ENCODE assay signal across 21 mouse cellular contexts in the genomic region with DNA sequence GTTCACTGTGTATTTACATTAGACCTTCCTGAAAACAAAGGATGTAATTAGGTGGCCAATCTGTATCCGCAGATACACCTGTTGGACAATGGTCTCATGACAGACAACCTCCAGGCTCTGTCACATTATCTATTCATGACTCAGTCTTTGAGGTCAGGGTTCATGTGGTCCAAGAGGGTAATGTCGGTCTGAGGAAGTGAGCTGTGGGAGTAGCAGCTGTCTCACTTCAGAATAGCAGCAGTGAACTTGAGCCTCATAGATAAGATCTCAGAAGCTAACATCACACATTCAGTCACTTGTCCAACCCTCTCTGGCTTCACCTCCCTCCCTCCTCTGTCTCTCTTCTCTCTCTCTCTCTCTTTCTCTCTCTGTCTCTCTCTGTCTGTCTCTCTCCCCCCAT. TPM values are rescaled to one million over a fixed set of nuclear protein-coding genes. Genes with fewer than 3 reads are reported as not detected.
DNase-seq lines count a peak whose midpoint lies in the region; ATAC-seq and TF ChIP-seq lines count a peak whose summit lies in the region.
"Had no signal": no experiment of that assay in that cellular context is flagged by ENCODE, and none has a peak within 500 bp of the region (broad histone marks: within the 10 kb centered on the region; RNA-seq: fewer than 3 reads in every experiment).

No protein-coding gene starts in this region.

- no peaks in the 10 kb centered on the region for H3K36me3 ChIP-seq in C2C12 (ENCODE audit: control insufficient read depth, insufficient read depth)
- H3K36me3 ChIP-seq in CH12.LX (replicated peaks in 1 of 2; ENCODE audit: control insufficient read depth in 1 of 2, insufficient read depth in 1 of 2, low read length in 1 of 2): no peaks in the 10 kb centered on the region
- no peaks in the 10 kb centered on the region for H3K36me3 ChIP-seq in intestine, embryonic 15.5 days
- no peaks in the 10 kb centered on the region for H3K36me3 ChIP-seq in myocyte (ENCODE audit: control insufficient read depth, insufficient read depth)
- H3K36me3 ChIP-seq in hindbrain, embryonic 13.5 days: no peaks in the 10 kb centered on the region
- H3K36me3 ChIP-seq: hindbrain, embryonic 15.5 days; limb, embryonic 13.5 days; liver, embryonic 13.5 days; lung, embryonic 15.5 days; midbrain, embryonic 12.5 days; neural tube, embryonic 13.5 days had no signal

- in situ Hi-C loops in CH12.LX (cut with MboI; ENCODE audit: low pct_ligation_motif_present, low pct_unique_long_range_greater_than_20kb, low sequenced_read_pairs): no loop called here

- no peak overlapping the region for H3K9ac ChIP-seq in CH12.LX (ENCODE audit: insufficient read depth, low read depth)
- H3K9ac ChIP-seq in intestine, embryonic 15.5 days: no peak overlapping the region
- no peak overlapping the region for H3K9ac ChIP-seq in hindbrain, embryonic 13.5 days
- H3K9ac ChIP-seq: forebrain, postnatal 0 days; hindbrain, embryonic 15.5 days; limb, embryonic 13.5 days; liver, embryonic 13.5 days; lung, embryonic 15.5 days; midbrain, embryonic 12.5 days; neural tube, embryonic 13.5 days had no signal

- H3ac ChIP-seq in C2C12 (ENCODE audit: control insufficient read depth, insufficient read length, low read depth) (no peak overlapping the region), myocyte (ENCODE audit: control insufficient read depth, insufficient read length) (no peak overlapping the region)

- H3K4me3 ChIP-seq in C2C12 (ENCODE audit: insufficient read depth, poor library complexity, severe bottlenecking) (no peak overlapping the region), CH12.LX (replicated peaks in 1 of 3; ENCODE audit: low read depth in 2 of 3, low read length in 2 of 3, poor library complexity in 1 of 3) (no peak overlapping the region), myocyte (no peak overlapping the region)
- H3K4me3 ChIP-seq in intestine, embryonic 15.5 days (replicated peaks): no peak overlapping the region
- no peak overlapping the region for H3K4me3 ChIP-seq in hindbrain, embryonic 13.5 days
- H3K4me3 ChIP-seq: hindbrain, embryonic 15.5 days; limb, embryonic 13.5 days; liver, embryonic 13.5 days; lung, embryonic 15.5 days; midbrain, embryonic 12.5 days; neural tube, embryonic 13.5 days had no signal

- peaks cover 3 to 23% of the 10 kb centered on the region in 2 experiments; a peak in 3 of 4 replicates for H3K4me1 ChIP-seq in CH12.LX (ENCODE audit: control insufficient read depth in 1 of 2, insufficient read depth in 2 of 2)
- peaks cover 16% of the 10 kb centered on the region for H3K4me1 ChIP-seq in intestine, embryonic 15.5 days (replicated peaks)
- peaks cover 12% of the 10 kb centered on the region for H3K4me1 ChIP-seq in hindbrain, embryonic 13.5 days (replicated peaks)

- no peaks in the 10 kb centered on the region for H3K9me3 ChIP-seq in CH12.LX (replicated peaks; ENCODE audit: low read length)
- H3K9me3 ChIP-seq in intestine, embryonic 15.5 days: no peaks in the 10 kb centered on the region
- no peaks in the 10 kb centered on the region for H3K9me3 ChIP-seq in hindbrain, embryonic 13.5 days
- H3K9me3 ChIP-seq: hindbrain, embryonic 15.5 days; limb, embryonic 13.5 days; liver, embryonic 13.5 days; lung, embryonic 15.5 days; midbrain, embryonic 12.5 days; neural tube, embryonic 13.5 days had no signal

- no peak for TF ChIP-seq CTCF in C2C12 (IDR thresholded peaks at IDR 0.05; ENCODE audit: control insufficient read depth, insufficient read depth, insufficient read length)
- TF ChIP-seq CTCF in CH12.LX (conservative IDR thresholded peaks at IDR 0.05 in 1 of 2, IDR thresholded peaks at IDR 0.05 in 1 of 2; ENCODE audit: low read depth in 2 of 2, low read length in 2 of 2): no peak

- H3K4me2 ChIP-seq in CH12.LX (ENCODE audit: insufficient read depth, low read depth, poor library complexity, severe bottlenecking) (no peak overlapping the region), myocyte (ENCODE audit: low read depth) (peak overlapping the region; percentile 21)
- H3K4me2 ChIP-seq in intestine, embryonic 15.5 days (replicated peaks): no peak overlapping the region
- no peak overlapping the region for H3K4me2 ChIP-seq in hindbrain, embryonic 13.5 days
- H3K4me2 ChIP-seq: hindbrain, embryonic 15.5 days; limb, embryonic 13.5 days; liver, embryonic 13.5 days; lung, embryonic 15.5 days; midbrain, embryonic 12.5 days; neural tube, embryonic 13.5 days had no signal

- TF ChIP-seq POLR2A in CH12.LX (IDR thresholded peaks at IDR 0.05; ENCODE audit: low read depth, low read length) (no peak), myocyte (IDR thresholded peaks at IDR 0.05; ENCODE audit: insufficient read length, low read depth) (no peak)

- H3K27ac ChIP-seq in CH12.LX (ENCODE audit: insufficient read depth, low read depth): no peak overlapping the region
- no peak overlapping the region for H3K27ac ChIP-seq in intestine, embryonic 15.5 days
- H3K27ac ChIP-seq in hindbrain, embryonic 13.5 days: no peak overlapping the region
- H3K27ac ChIP-seq: hindbrain, embryonic 15.5 days; limb, embryonic 13.5 days; liver, embryonic 13.5 days; lung, embryonic 15.5 days; midbrain, embryonic 12.5 days; neural tube, embryonic 13.5 days had no signal

- WGBS in intestine, embryonic 15.5 days: 29% methylated on average over 2 of the region's 2 CpGs
- 29% methylated on average over 2 of the region's 2 CpGs for WGBS in hindbrain, embryonic 13.5 days

- DNase-seq in CH12.LX (ENCODE audit: extremely low read depth): peak; percentile 53
- no peak for DNase-seq in retina, postnatal 1 day
- DNase-seq in heart, adult 8-10 months (ENCODE audit: low spot score): no peak
- DNase-seq: adrenal gland, postnatal 10 days; cerebellum, adult 9-10 months; forebrain, postnatal 0 days; heart, postnatal 36 days; kidney, adult 9 months; liver, embryonic 13.5 days; lung, postnatal 4 days; thymus, postnatal 25 days had no signal

- no peaks in the 10 kb centered on the region for H3K79me3 ChIP-seq in C2C12 (ENCODE audit: low read depth)

- H3K79me2 ChIP-seq in C2C12 (ENCODE audit: control insufficient read depth, insufficient read depth) (no peaks in the 10 kb centered on the region), CH12.LX (replicated peaks; ENCODE audit: control insufficient read depth, extremely low read depth, insufficient read depth, poor library complexity, severe bottlenecking) (no peaks in the 10 kb centered on the region), myocyte (ENCODE audit: control insufficient read depth, insufficient read depth) (no peaks in the 10 kb centered on the region)

- no peak for TF ChIP-seq RAD21 in CH12.LX (IDR thresholded peaks at IDR 0.05; ENCODE audit: low read depth, low read length)

- ATAC-seq in intestine, embryonic 15.5 days: peak; percentile 90
- no peak for ATAC-seq in hindbrain, embryonic 13.5 days (ENCODE audit: low FRiP score)
- ATAC-seq: forebrain, postnatal 0 days had no signal

- TF ChIP-seq EP300 in CH12.LX (IDR thresholded peaks at IDR 0.05; ENCODE audit: low read length): 0 out of 2 replicates have a peak, but pooled peaks have one; percentile 49

- dilution Hi-C loops in CH12.LX (cut with MboI; ENCODE audit: extremely low pct_ligation_motif_present, extremely low pct_unique_long_range_greater_than_20kb, low sequenced_read_pairs): no loop called here

- H3K27me3 ChIP-seq in C2C12 (ENCODE audit: control insufficient read depth, insufficient read depth, insufficient read length) (no peaks in the 10 kb centered on the region), CH12.LX (replicated peaks) (no peaks in the 10 kb centered on the region), myocyte (ENCODE audit: control insufficient read depth, insufficient read depth, insufficient read length) (no peaks in the 10 kb centered on the region)
- H3K27me3 ChIP-seq in intestine, embryonic 15.5 days (replicated peaks): no peaks in the 10 kb centered on the region
- peaks cover 10% of the 10 kb centered on the region for H3K27me3 ChIP-seq in hindbrain, embryonic 13.5 days
- H3K27me3 ChIP-seq: limb, embryonic 13.5 days; liver, embryonic 13.5 days; lung, embryonic 15.5 days; neural tube, embryonic 13.5 days had no signal

TF ChIP-seq in C2C12, 6 proteins besides CTCF, POLR2A, EP300 and RAD21 (continues in another document):
- TF ChIP-seq CEBPB (IDR thresholded peaks at IDR 0.05; ENCODE audit: low read depth): no peak
- no peak for TF ChIP-seq MAX (IDR thresholded peaks at IDR 0.05)
- TF ChIP-seq MYOD1 (IDR thresholded peaks at IDR 0.05; ENCODE audit: control insufficient read depth, insufficient read length, low read depth): peak; percentile 98
- TF ChIP-seq FOSL1 (IDR thresholded peaks at IDR 0.05; ENCODE audit: insufficient read depth, low read length, poor library complexity, severe bottlenecking): no peak

TF ChIP-seq in CH12.LX, 34 proteins besides CTCF, POLR2A, EP300 and RAD21 (continues in another document):
- TF ChIP-seq ETS1 (conservative IDR thresholded peaks at IDR 0.05; ENCODE audit: low read depth, low read length) (0 out of 2 replicates have a peak, but pooled peaks have one; percentile 22), IRF4 (IDR thresholded peaks at IDR 0.05; ENCODE audit: low read depth, low read length) (0 out of 2 replicates have a peak, but pooled peaks have one; percentile 39), ZKSCAN1 (IDR thresholded peaks at IDR 0.05; ENCODE audit: borderline replicate concordance, low read depth, low read length) (no peak)

TF ChIP-seq in myocyte, 11 proteins besides CTCF, POLR2A, EP300 and RAD21 (continues in another document):
- TF ChIP-seq POLR2AphosphoS2 (IDR thresholded peaks at IDR 0.05; ENCODE audit: insufficient read length, low read depth) (no peak), MAX (IDR thresholded peaks at IDR 0.05; ENCODE audit: low read depth) (no peak), USF1 (IDR thresholded peaks at IDR 0.05; ENCODE audit: low read depth) (no peak), SRF (IDR thresholded peaks at IDR 0.05; ENCODE audit: control insufficient read depth, insufficient read length, low read depth) (no peak)

RNA-seq across cellular contexts. Expression of gene Fzd7, which starts 6.6 kb away (rescaled TPM):
- polyA plus RNA-seq in C2C12 (2012; fragmentation: generic; extraction: Trizol) (18.4 TPM), CH12.LX (2012; ENCODE audit: insufficient read length, low read depth) (4.2 and 4.8 TPM in 2 replicates), myocyte (2012; fragmentation: generic; extraction: Trizol) (16.4 TPM)
- total RNA-seq in CH12.LX (2012; rRNA removed) (8.2 and 10.1 TPM in 2 replicates), CH12.LX (2014; rRNA removed) (3.3 and 4.0 TPM in 2 replicates)
- polyA plus RNA-seq in intestine, embryonic 15.5 days (2015; fragmentation: Nextera tagmentation; extraction: Ambion mirVana): 6.3 and 7.5 TPM in 2 replicates
- total RNA-seq in heart, adult 8-10 months (2022): 1 to 10 TPM; 6.2 to 8.5 (median 7.6) TPM
- polyA plus RNA-seq in hindbrain, embryonic 13.5 days (2015; fragmentation: Nextera tagmentation; extraction: Ambion mirVana): 3.3 and 3.6 TPM in 2 replicates

RNA-seq across cellular contexts. Expression of gene Gm973, which starts 40.4 kb away (rescaled TPM):
- polyA plus RNA-seq in C2C12 (2012; fragmentation: generic; extraction: Trizol) (not detected), CH12.LX (2012; ENCODE audit: insufficient read length, low read depth) (14.9 and 17.7 TPM in 2 replicates), myocyte (2012; fragmentation: generic; extraction: Trizol) (not detected)
- total RNA-seq in CH12.LX (2012; rRNA removed) (7.6 and 8.8 TPM in 2 replicates), CH12.LX (2014; rRNA removed) (2.3 and 4.3 TPM in 2 replicates)
- polyA plus RNA-seq in intestine, embryonic 15.5 days (2015; fragmentation: Nextera tagmentation; extraction: Ambion mirVana): 0.43 and 0.76 TPM in 2 replicates
- total RNA-seq in heart, adult 8-10 months (2022): under 1 TPM in 2 of 4 experiments, not detected in 2; 0.16 to 0.53 TPM
- polyA plus RNA-seq in hindbrain, embryonic 13.5 days (2015; fragmentation: Nextera tagmentation; extraction: Ambion mirVana): 7.9 and 8.6 TPM in 2 replicates
- polyA plus RNA-seq: heart, embryonic 14.5 days had no signal
